Mouse (Mus musculus) ES-Bruce4 (cell line): ENCODE data around the gene Kitl.

ENCODE experiments used
- CTCF ChIP-seq: IDR thresholded peaks from one replicate; pipeline ENCODE4 v1.8.1; 2011; ENCODE audit warnings: low read depth, low read length
- POLR2A ChIP-seq: IDR thresholded peaks from one replicate; pipeline ENCODE4 v1.8.1; 2011; ENCODE audit warnings: low read length; ENCODE audit not compliant: insufficient read depth

GRCm38 (mm10) chr10:100072641-100073040, 57.2 kb downstream of the Kitl start:
- no peak for TF ChIP-seq CTCF
- TF ChIP-seq POLR2A: no peak
